13 mouse cellular contexts compared by ENCODE assay signal in the genomic region with DNA sequence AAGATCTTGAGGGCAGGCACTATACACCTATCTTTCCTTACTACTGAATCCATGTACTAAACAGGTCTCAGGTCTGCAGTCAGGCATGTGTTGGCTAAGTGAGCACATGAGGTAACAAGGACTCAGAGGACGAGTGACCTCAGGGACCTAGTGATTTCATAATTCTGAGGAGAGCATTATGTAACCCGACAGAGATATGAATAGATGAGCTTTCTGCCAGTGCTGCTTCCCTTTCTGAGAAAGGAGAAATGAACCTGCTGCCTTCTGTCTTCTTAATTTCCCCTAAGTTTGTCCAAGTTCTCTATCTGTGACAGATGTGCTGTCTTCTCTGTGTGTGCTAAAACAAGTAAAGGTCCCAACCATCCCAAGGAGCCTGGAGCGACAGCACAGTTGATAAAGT. TPM values are rescaled to one million over a fixed set of nuclear protein-coding genes. Genes with fewer than 3 reads are reported as not detected.
A peak's percentile ranks its signal among the peaks of the same experiment; 100 is the strongest.
DNase-seq lines count a peak whose midpoint lies in the region; ATAC-seq lines count a peak whose summit lies in the region.
"Had no signal": no experiment of that assay in that cellular context is flagged by ENCODE, and none has a peak within 500 bp of the region (broad histone marks: within the 10 kb centered on the region; RNA-seq: fewer than 3 reads in every experiment).

No protein-coding gene starts in this region.

- peak; percentile 24 to 58; a peak in 3 of 4 replicates for ATAC-seq in hematopoietic stem cell, adult 5-6 weeks (replicated peaks in 1 of 2; ENCODE audit: insufficient read depth in 1 of 2, low FRiP score in 2 of 2, low TSS enrichment in 1 of 2, low read depth in 1 of 2, poor library complexity in 2 of 2, severe bottlenecking in 2 of 2)
- ATAC-seq in activated CD4-positive, CD25-positive, alpha-beta regulatory T cell, adult 4 months = no peak
- ATAC-seq: midbrain, embryonic 15.5 days had no signal

- intact Hi-C loops in heart, postnatal 25 days (cut with DNase I) = loop anchor here (5.0 kb wide), 2 partner anchors 94 to 199 kb away; no protein-coding TSS in a partner anchor
- intact Hi-C loops in heart, postnatal 14 days (cut with DNase I) = no loop called here

- DNase-seq in adrenal gland, adult (ENCODE audit: inconsistent age in 2 of 2, low spot score in 1 of 2) = peak; percentile 50 to 87
- DNase-seq in adrenal gland, postnatal 25 days = no peak
- peak; percentile 27 for DNase-seq in heart, postnatal 25 days (ENCODE audit: low spot score)
- DNase-seq in heart, postnatal 14 days = no peak
- DNase-seq in 416B (ENCODE audit: low read depth) = peak; percentile 79
- DNase-seq in urinary bladder, postnatal 10 days (ENCODE audit: low spot score) = no peak
- DNase-seq: cerebellum, adult 8-10 months; gastrocnemius, postnatal 14 days; right cerebral cortex, postnatal 25 days had no signal

RNA-seq across cellular contexts. Expression of gene Tgfbr2, which starts 3.0 kb away (rescaled TPM):
- total RNA-seq in adrenal gland, postnatal 25 days (2021) = 61.2 and 69.9 TPM in 2 replicates
- total RNA-seq in heart, postnatal 25 days (2021) = 10 to 100 TPM; 35.7 to 37.0 TPM
- 10 to 100 TPM; 42.3 to 52.2 TPM for total RNA-seq in heart, postnatal 14 days (2021)
- total RNA-seq in hematopoietic stem cell, adult 5-6 weeks (2017) = 26.2 and 31.5 TPM in 2 replicates
- 10 to 100 TPM; 22.9 to 28.0 TPM for polyA plus RNA-seq in activated CD4-positive, CD25-positive, alpha-beta regulatory T cell, adult 4 months (2017; shearing (Covaris generic))
- polyA plus RNA-seq: G1E had no signal

Comparison
In these comparisons a context has a peak if more than half of its experiments do, and no peak if none do; other contexts are left out.
1. DNase-seq: peak in adrenal gland, adult (2 of 2), heart, postnatal 25 days (single experiment) and 416B (single experiment); none in adrenal gland, postnatal 25 days (single experiment), heart, postnatal 14 days (0 of 2) and urinary bladder, postnatal 10 days (single experiment).